Mouse (Mus musculus) erythroid progenitor cell, adult 5-6 weeks (primary cell): ENCODE measurements around the gene Pidd1. TPM values are rescaled to one million over a fixed set of nuclear protein-coding genes. Genes with fewer than 3 reads are reported as not detected.
"Not testable (repeated sequence)": the region's sequence is repeated elsewhere in the genome, so short reads cannot be mapped to it uniquely, and the experiment has no call there.

Experiments
- ATAC-seq: replicated peaks from 2 replicates; pipeline ENCODE4 v1.8.0; 2016; ENCODE audit warnings: moderate number of reproducible peaks, mild to moderate bottlenecking, moderate TSS enrichment, inconsistent platforms; ENCODE audit not compliant: poor library complexity, low FRiP score, severe bottlenecking
- total RNA-seq, 2 experiments: library from RNA; stranded (forward) in 1 of 2; stranded (reverse) in 1 of 2; fragments of 150-400 nt in 1 of 2; fragments of 186-747, 209-891 nt in 1 of 2; gene quantifications; 2 replicates each; pipeline versions ENCODE4 v1.2.3 to v1.2.4; 2015 to 2017; ENCODE audit warnings: low replicate concordance in 2 of 2

The Pidd1 gene
- total RNA-seq, 2 experiments from 2014 or later: 19.1 to 34.4 TPM

- ATAC-seq: no peak
Observed at GRCm38 (mm10) chr7:141426948-141427730, 16.7 kb downstream of the Pidd1 start.

GRCm38 (mm10) chr7:141423811-141424210 lies 20.0 kb downstream of the Pidd1 start:
- no peak for ATAC-seq

- ATAC-seq: no peak
Observed at GRCm38 (mm10) chr7:141420030-141420702, 23.7 kb downstream of the Pidd1 start.

GRCm38 (mm10) chr7:141418970-141419369 lies 24.9 kb downstream of the Pidd1 start:
- ATAC-seq: no peak

- ATAC-seq: no peak
Observed at GRCm38 (mm10) chr7:141417731-141418681, 25.8 kb downstream of the Pidd1 start.

- ATAC-seq: no peak
Observed at GRCm38 (mm10) chr7:141416144-141416841, 27.5 kb downstream of the Pidd1 start.

- peak; percentile 85 for ATAC-seq
Observed at GRCm38 (mm10) chr7:141413809-141414584, 29.8 kb downstream of the Pidd1 start, which contains the start of gene Gatd1. Gatd1 (minus strand) TSS chr7:141414136.

- peak; percentile 20 for ATAC-seq
Observed at GRCm38 (mm10) chr7:141413331-141413730, 30.5 kb downstream of the Pidd1 start.

GRCm38 (mm10) chr7:141411667-141412066 lies 32.2 kb downstream of the Pidd1 start:
- ATAC-seq: no peak

- no peak for ATAC-seq
Observed at GRCm38 (mm10) chr7:141410631-141411030, 33.2 kb downstream of the Pidd1 start.

- ATAC-seq: peak; percentile 85
Observed at GRCm38 (mm10) chr7:141408833-141409232, 35.0 kb downstream of the Pidd1 start.

- ATAC-seq: not testable (repeated sequence)
Observed at GRCm38 (mm10) chr7:141407670-141408069, 36.2 kb downstream of the Pidd1 start.

GRCm38 (mm10) chr7:141405466-141405865 lies 38.4 kb downstream of the Pidd1 start:
- no peak for ATAC-seq

GRCm38 (mm10) chr7:141403305-141403704 lies 40.5 kb downstream of the Pidd1 start:
- peak; percentile 85 for ATAC-seq

GRCm38 (mm10) chr7:141395348-141395747 lies 48.5 kb downstream of the Pidd1 start:
- ATAC-seq: no peak

- ATAC-seq: 0 out of 2 replicates have a peak, but pooled peaks have one; percentile 21
Observed at GRCm38 (mm10) chr7:141394771-141395170, 49.1 kb downstream of the Pidd1 start.

- ATAC-seq: 0 out of 2 replicates have a peak, but pooled peaks have one; percentile 15
Observed at GRCm38 (mm10) chr7:141394158-141394557, 49.7 kb downstream of the Pidd1 start.

- peak; percentile 60 for ATAC-seq
Observed at GRCm38 (mm10) chr7:141392552-141393222, 51.1 kb downstream of the Pidd1 start.
